Mouse (Mus musculus): Measurements from ENCODE around the gene Itprip. TPM values are rescaled to one million over a fixed set of nuclear protein-coding genes. Genes with fewer than 3 reads are reported as not detected.

Itprip gene
- polyA plus RNA-seq, 2 experiments, result 2.0 to 2.2 TPM

GRCm38 (mm10) chr19:47925819-47926218, 6.7 kb upstream of the Itprip start:
- H3K36me3 ChIP-seq (replicated peaks; ENCODE audit: control insufficient read depth, insufficient read depth, low read depth), result no peaks in the 10 kb centered on the region

GRCm38 (mm10) chr19:47919966-47920375, 872 bp upstream of the Itprip start:
- no peak for TF ChIP-seq CTCF (IDR thresholded peaks at IDR 0.05; ENCODE audit: low read depth)
- TF ChIP-seq EP300 (IDR thresholded peaks at IDR 0.05; ENCODE audit: low read depth), result no peak
- peak overlapping the region; percentile 75 to 80; a peak in 3 of 4 replicates for H3K4me3 ChIP-seq (ENCODE audit: insufficient read depth in 1 of 2, low read depth in 2 of 2, low read length in 2 of 2)
- H3K27ac ChIP-seq, result peak overlapping the region; percentile 61
- no peak for DNase-seq (ENCODE audit: low read depth in 3 of 3, low spot score in 3 of 3)
- peaks cover 10 to 19% of the 10 kb centered on the region in 2 experiments for H3K4me1 ChIP-seq (replicated peaks; ENCODE audit: control insufficient read depth in 2 of 2, insufficient read depth in 2 of 2, low read length in 1 of 2)
- H3K4me2 ChIP-seq (ENCODE audit: low read depth), result peak overlapping the region; percentile 74
- 2% methylated on average over 8 of the region's 8 CpGs for WGBS (ENCODE audit: insufficient replicate concordance)
- ATAC-seq (ENCODE audit: insufficient read depth), result peak; percentile 18
- no peaks in the 10 kb centered on the region for H3K9me3 ChIP-seq (ENCODE audit: control insufficient read depth, low read length)
- peak overlapping the region; percentile 88 for H3K9ac ChIP-seq (replicated peaks)
- no peaks in the 10 kb centered on the region for H3K27me3 ChIP-seq (ENCODE audit: control insufficient read depth, insufficient read depth, low read length)
- no peaks in the 10 kb centered on the region for H3K36me3 ChIP-seq (replicated peaks; ENCODE audit: control insufficient read depth, insufficient read depth, low read depth)

More at GRCm38 (mm10) chr19:47925819-47926218, 6.7 kb upstream of the Itprip start:
- TF ChIP-seq EP300 (IDR thresholded peaks at IDR 0.05; ENCODE audit: low read depth) (no peak), CTCF (IDR thresholded peaks at IDR 0.05; ENCODE audit: low read depth) (no peak)
- Histone ChIP-seq H3K4me1 (replicated peaks; ENCODE audit: control insufficient read depth in 2 of 2, insufficient read depth in 2 of 2, low read length in 1 of 2) (no peaks in the 10 kb centered on the region), H3K4me2 (ENCODE audit: low read depth) (no peak overlapping the region), H3K27ac (no peak overlapping the region), H3K9me3 (ENCODE audit: control insufficient read depth, low read length) (no peaks in the 10 kb centered on the region), H3K27me3 (ENCODE audit: control insufficient read depth, insufficient read depth, low read length) (no peaks in the 10 kb centered on the region), H3K4me3 (ENCODE audit: insufficient read depth in 1 of 2, low read depth in 2 of 2, low read length in 2 of 2) (no peak overlapping the region), H3K9ac (replicated peaks) (no peak overlapping the region)
- ATAC-seq (ENCODE audit: insufficient read depth) (no peak), DNase-seq (ENCODE audit: low read depth in 3 of 3, low spot score in 3 of 3) (no peak)
- 51% methylated on average over 7 of the region's 7 CpGs for WGBS (ENCODE audit: insufficient replicate concordance)

GRCm38 (mm10) chr19:47918455-47919101, 521 bp downstream of the Itprip start:
- Histone ChIP-seq H3K4me3 (ENCODE audit: insufficient read depth in 1 of 2, low read depth in 2 of 2, low read length in 2 of 2) (peak overlapping the region; percentile 75 to 80), H3K4me1 (replicated peaks; ENCODE audit: control insufficient read depth in 2 of 2, insufficient read depth in 2 of 2, low read length in 1 of 2) (peaks cover 10 to 19% of the 10 kb centered on the region in 2 experiments), H3K27me3 (ENCODE audit: control insufficient read depth, insufficient read depth, low read length) (no peaks in the 10 kb centered on the region), H3K4me2 (ENCODE audit: low read depth) (peak overlapping the region; percentile 74), H3K9me3 (ENCODE audit: control insufficient read depth, low read length) (no peaks in the 10 kb centered on the region), H3K27ac (peak overlapping the region; percentile 61), H3K36me3 (replicated peaks; ENCODE audit: control insufficient read depth, insufficient read depth, low read depth) (no peaks in the 10 kb centered on the region), H3K9ac (replicated peaks) (peak overlapping the region; percentile 88)
- no peak for DNase-seq (ENCODE audit: low read depth in 3 of 3, low spot score in 3 of 3)
- TF ChIP-seq CTCF (IDR thresholded peaks at IDR 0.05; ENCODE audit: low read depth), result no peak
- TF ChIP-seq EP300 (IDR thresholded peaks at IDR 0.05; ENCODE audit: low read depth), result no peak
- ATAC-seq (ENCODE audit: insufficient read depth), result peak; percentile 30
- WGBS (ENCODE audit: insufficient replicate concordance), result 2% methylated on average over 29 of the region's 29 CpGs

GRCm38 (mm10) chr19:47918016-47918415, 1.1 kb downstream of the Itprip start:
- no peaks in the 10 kb centered on the region for H3K27me3 ChIP-seq (ENCODE audit: control insufficient read depth, insufficient read depth, low read length)
- no peak overlapping the region for H3K27ac ChIP-seq
- H3K9me3 ChIP-seq (ENCODE audit: control insufficient read depth, low read length), result no peaks in the 10 kb centered on the region
- no peaks in the 10 kb centered on the region for H3K36me3 ChIP-seq (replicated peaks; ENCODE audit: control insufficient read depth, insufficient read depth, low read depth)
- no peak for DNase-seq (ENCODE audit: low read depth in 3 of 3, low spot score in 3 of 3)
- no peak for TF ChIP-seq EP300 (IDR thresholded peaks at IDR 0.05; ENCODE audit: low read depth)
- TF ChIP-seq CTCF (IDR thresholded peaks at IDR 0.05; ENCODE audit: low read depth), result no peak
- peaks cover 10 to 19% of the 10 kb centered on the region in 2 experiments for H3K4me1 ChIP-seq (replicated peaks; ENCODE audit: control insufficient read depth in 2 of 2, insufficient read depth in 2 of 2, low read length in 1 of 2)
- H3K4me3 ChIP-seq (ENCODE audit: insufficient read depth in 1 of 2, low read depth in 2 of 2, low read length in 2 of 2), result peak overlapping the region; percentile 75 to 80
- WGBS (ENCODE audit: insufficient replicate concordance), result 22% methylated on average over 9 of the region's 9 CpGs
- no peak for ATAC-seq (ENCODE audit: insufficient read depth)
- peak overlapping the region; percentile 74 for H3K4me2 ChIP-seq (ENCODE audit: low read depth)
- H3K9ac ChIP-seq (replicated peaks), result peak overlapping the region; percentile 88

- no peak for DNase-seq (ENCODE audit: low read depth in 3 of 3, low spot score in 3 of 3)
- Histone ChIP-seq H3K27ac (no peak overlapping the region), H3K36me3 (replicated peaks; ENCODE audit: control insufficient read depth, insufficient read depth, low read depth) (no peaks in the 10 kb centered on the region), H3K9ac (replicated peaks) (no peak overlapping the region), H3K4me3 (ENCODE audit: insufficient read depth in 1 of 2, low read depth in 2 of 2, low read length in 2 of 2) (peak overlapping the region in 1 of 2 experiments; percentile 80; a peak in 1 of 4 replicates), H3K27me3 (ENCODE audit: control insufficient read depth, insufficient read depth, low read length) (no peaks in the 10 kb centered on the region), H3K9me3 (ENCODE audit: control insufficient read depth, low read length) (no peaks in the 10 kb centered on the region), H3K4me2 (ENCODE audit: low read depth) (peak overlapping the region; percentile 74), H3K4me1 (replicated peaks; ENCODE audit: control insufficient read depth in 2 of 2, insufficient read depth in 2 of 2, low read length in 1 of 2) (peaks cover 10 to 19% of the 10 kb centered on the region in 2 experiments)
- no peak for TF ChIP-seq CTCF (IDR thresholded peaks at IDR 0.05; ENCODE audit: low read depth)
- TF ChIP-seq EP300 (IDR thresholded peaks at IDR 0.05; ENCODE audit: low read depth), result no peak
- no peak for ATAC-seq (ENCODE audit: insufficient read depth)
- 70% methylated on average over 4 of the region's 4 CpGs for WGBS (ENCODE audit: insufficient replicate concordance)
Observed at GRCm38 (mm10) chr19:47917396-47917795, 1.7 kb downstream of the Itprip start.
